Mouse (Mus musculus): Measurements from ENCODE around the gene Gm10053. TPM values are rescaled to one million over a fixed set of nuclear protein-coding genes. Genes with fewer than 3 reads are reported as not detected.

Gene Gm10053
- total RNA-seq, 1 experiment from 2014 or later: 182 TPM

DNA sequence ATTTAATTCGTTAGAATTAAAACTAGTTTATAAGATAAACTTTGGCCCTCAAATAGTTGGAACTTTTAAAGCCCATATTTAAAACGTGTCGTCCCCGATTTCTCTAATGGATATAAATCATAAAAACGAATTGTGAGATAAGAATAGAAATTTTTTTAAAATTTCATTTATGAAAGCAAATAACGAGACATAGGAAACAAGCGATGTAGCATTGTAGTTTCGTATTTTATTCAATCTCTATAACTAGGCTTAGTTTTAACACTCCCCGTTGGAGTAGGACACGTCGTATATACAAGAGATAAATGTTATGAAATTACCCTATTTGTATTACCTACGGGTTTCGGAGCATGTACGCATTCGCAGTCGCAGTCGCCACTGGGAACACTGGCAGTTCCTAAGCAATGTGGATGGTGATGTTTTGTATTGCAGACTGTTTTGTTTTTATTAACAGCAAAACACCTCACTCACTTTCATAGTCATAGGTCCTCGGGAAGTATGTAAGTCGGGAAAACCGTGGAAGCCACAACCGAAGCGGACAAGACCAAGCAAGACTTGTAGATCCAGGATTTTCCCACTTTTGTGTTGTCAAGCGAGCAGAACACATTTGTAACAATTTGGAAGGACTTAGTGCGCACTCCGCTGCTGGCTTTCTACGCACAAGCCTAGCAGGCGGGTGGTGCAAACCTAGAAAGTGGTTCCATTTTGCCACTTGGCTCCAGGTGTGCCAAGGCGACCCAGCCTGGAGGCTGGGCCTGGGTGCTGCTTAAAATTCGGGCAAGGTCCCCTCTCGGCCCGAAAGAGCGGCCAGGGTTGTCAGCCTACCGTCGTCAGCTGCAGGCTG lies 23.5 kb downstream of the Gm10053 start:
- no peak for ATAC-seq (replicated peaks; ENCODE audit: low read depth, poor library complexity, severe bottlenecking)

DNA sequence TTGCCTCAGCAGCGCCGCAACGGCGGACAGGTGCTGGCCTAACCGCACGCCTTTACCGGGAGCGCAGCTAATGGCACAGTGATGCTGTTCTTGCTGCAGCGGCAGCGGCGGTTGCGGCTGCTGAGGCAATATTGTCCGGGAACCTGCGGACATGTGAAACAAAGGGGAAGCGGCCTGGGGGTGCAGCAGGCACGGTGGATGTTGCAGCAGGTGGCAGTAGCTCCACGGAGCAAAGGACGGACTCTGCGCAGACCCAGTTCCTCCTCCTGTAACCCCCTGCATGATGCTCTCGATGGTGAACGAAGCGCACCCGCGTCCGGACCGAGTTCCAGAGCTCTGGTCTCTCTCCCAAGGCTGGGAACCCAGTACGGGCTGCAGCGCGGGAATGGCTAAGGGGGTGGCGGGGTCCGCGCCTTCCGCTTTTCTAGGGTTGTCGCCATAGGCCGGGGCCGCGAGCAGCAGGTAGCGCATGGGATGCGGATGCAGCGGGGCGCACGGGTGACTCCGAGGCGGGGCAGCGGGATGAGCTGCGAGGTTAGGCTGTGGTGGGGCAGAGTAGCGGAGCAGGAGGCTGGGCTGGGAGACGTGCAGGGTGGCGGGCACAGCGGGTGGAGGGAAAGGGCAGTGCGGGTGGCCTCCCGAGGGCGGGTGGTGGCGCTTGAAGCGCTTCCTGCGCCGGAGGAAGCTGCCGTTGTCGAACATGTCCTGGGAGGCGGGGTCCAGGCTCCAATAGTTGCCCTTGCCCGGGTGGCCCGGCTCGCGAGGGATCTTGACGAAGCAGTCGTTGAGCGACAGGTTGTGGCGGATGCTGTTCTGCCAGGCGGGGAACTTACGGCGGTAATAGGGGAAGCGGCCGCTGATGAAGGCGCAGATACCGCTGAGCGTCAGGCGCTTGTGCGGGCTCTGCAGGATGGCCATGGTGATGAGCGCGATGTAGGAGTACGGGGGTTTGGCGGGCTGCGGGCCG lies 24.4 kb downstream of the Gm10053 start:
- peak; percentile 72 for ATAC-seq (replicated peaks; ENCODE audit: low read depth, poor library complexity, severe bottlenecking)

DNA sequence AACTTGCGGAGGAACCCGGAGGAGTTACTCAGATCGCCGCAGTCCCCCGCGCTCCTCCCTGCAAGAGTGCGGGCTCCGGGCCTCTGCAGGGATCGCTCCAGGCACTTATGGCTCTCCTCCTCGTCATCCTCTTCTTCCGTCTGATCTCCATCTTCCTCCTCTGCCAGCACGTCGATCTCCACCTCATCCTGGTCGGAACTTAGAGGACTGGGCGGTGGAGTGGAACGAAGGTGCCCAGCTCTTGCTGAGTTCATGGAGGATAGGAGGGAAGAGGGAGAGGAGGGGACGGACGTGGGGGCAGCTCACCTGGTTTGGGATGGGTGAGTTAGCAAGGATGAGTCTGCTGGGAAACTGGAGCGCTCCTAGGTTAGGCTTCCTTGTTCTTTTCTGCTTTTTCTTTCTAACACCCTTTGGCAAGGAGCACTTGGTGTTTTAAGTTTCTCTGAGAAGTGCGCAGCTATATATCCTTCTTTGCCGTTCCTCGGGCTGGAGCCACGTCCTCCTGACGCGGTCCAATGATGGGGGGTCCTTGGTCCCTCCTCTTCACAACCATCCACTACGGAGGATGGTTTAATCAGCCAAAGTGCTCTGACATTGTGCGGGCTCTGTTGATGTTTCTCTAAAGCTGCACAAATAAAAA lies 25.2 kb downstream of the Gm10053 start, which contains the start of gene Foxd4:
Foxd4 (minus strand) TSS at position 617 of the 640 bp plus-strand sequence.
- no peak for ATAC-seq (replicated peaks; ENCODE audit: low read depth, poor library complexity, severe bottlenecking)

DNA sequence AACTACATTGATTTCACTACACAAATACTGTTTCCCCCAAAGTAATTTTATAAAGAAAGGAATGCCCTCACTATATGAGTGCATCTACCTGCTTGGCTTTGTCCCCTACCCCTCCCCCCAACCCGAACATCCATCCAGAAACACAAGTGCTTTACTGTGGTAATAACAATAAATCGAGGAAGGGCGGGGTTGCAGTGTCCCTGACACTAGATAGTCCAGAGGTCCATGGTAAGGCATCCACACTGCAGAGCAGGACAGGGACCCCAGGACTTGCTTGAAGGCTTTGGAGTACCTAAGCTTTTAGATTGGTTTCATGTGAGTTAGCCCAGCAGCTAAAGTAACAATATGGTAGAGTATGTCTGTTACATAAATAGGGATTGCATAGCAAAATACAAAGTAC lies 26.2 kb downstream of the Gm10053 start:
- no peak for ATAC-seq (replicated peaks; ENCODE audit: low read depth, poor library complexity, severe bottlenecking)

DNA sequence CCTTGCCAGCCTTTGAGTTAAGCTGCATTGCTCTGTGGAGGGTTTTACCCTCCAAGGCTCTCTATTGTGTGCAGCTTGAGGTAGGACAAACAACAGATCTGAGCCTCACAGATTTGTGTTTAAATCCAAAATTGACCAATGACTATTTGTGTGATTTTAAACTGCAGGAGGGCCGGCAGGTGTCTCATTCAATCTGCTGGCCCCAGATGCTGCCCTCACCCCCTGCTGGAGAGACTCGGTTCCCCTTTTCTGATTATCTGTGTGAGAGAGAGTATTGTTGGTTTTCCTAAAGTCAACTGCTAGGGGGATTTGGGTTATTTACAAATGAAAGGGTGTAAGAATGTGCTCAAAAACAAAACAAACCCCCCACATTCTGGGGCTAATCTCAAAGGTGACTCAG lies 26.8 kb downstream of the Gm10053 start:
- no peak for ATAC-seq (replicated peaks; ENCODE audit: low read depth, poor library complexity, severe bottlenecking)

DNA sequence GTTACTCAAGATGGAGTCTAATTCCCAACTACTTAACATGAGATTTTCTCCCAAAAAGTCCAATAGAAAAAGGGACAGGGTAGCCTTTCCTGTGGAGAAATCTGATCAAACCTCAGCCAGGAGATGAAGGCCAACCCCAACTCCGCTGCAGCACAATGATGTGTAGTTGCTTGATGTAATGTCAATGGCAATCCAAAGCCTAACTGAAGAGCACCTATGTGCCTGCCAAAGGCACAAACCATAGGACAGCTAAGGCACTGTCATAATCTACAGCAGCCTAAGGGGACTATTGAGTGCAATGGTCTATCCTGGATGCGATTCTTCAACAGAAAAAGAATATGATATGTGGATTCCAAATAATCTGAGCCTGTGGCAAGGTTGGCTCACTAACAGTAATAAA lies 27.3 kb downstream of the Gm10053 start:
- no peak for ATAC-seq (replicated peaks; ENCODE audit: low read depth, poor library complexity, severe bottlenecking)

DNA sequence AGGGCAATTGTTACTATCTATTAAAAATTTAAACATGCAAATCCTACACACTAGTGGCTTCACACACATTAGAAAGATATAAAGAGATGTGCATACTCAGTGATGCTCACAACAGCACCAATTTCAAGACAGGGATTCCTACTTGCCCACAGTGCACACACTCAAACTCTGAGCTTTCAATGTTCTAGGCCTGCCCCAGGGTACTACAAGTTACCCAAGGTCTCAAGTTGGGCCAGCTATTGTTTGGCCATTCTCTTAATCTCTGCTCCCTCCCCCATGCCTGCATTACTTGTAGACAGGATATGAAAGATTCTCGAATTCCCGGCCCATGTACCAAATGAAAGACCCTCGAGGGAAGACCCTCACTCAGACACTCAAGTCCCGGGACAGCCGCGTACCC lies 32.2 kb downstream of the Gm10053 start:
- ATAC-seq (replicated peaks; ENCODE audit: low read depth, poor library complexity, severe bottlenecking): no peak

DNA sequence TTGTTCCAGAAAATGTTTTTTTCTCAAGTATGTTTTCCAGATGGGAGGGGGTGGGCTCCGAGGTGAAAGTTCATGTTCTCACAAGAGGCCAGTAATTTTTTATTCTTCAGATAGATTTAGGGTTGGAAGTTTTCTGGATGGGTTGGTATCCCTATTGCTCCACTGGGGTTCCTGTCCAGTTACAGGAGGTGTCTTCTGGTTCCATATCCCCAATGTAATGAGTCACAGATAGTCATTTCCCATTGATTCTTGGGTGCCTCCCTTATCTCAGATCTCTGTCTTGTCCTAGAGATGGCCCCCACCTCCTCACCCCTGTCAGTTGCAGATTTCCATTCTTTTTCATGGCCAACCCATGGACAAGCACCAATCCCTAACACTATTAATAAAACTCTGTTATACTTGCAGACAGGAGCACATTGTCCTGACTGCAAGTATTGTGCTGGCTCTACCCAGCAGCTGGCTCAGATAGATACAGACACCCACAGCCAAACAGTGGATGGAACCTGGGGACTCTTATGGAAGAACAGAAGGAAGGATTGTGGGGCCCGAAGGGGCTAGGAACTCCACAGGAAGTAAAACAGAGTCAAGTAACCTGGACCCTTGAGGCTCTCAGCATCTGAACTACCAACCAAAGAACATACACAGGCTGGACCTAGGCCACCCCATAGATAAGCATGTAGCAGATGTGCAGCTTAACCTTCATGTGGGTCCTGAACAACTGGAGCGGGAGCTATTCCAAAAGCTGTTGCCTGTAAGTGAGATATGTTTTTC lies 33.1 kb downstream of the Gm10053 start:
- no peak for ATAC-seq (replicated peaks; ENCODE audit: low read depth, poor library complexity, severe bottlenecking)

DNA sequence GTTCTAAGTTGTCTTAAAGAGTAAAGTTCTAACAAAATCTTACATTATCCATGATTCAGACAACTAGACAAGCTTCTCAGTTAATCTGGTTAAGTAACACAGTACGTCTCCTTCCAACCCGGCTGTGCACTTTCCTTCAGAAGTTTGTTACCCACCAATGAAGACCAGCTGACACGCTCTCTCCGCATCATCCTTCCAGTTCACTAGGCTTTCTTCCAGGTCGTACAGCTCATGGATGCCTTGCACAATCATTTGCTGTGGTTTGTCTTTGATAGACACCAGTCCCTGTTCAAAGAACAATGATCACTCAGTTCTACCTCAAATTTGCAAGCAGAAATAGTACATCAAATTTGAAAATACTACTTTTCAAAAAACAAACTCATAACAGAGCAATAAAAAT lies 45.4 kb downstream of the Gm10053 start:
- no peak for ATAC-seq (replicated peaks; ENCODE audit: low read depth, poor library complexity, severe bottlenecking)

Other genes starting within 250 kb of the Gm10053 start
- gene Tmem252, start 201.7 kb upstream of the Gm10053 start, total RNA-seq (2017): not detected in 2 replicates
- not detected in 2 replicates for gene Pgm5, start 13.8 kb upstream of the Gm10053 start, total RNA-seq (2017)
- 0.18 TPM in 1 of 2 replicates, not detected in the other for gene Foxd4, start 25.5 kb downstream of the Gm10053 start, total RNA-seq (2017)
- gene Cbwd1, start 85.9 kb downstream of the Gm10053 start, total RNA-seq (2017): 28.7 and 37.4 TPM in 2 replicates
- gene Dock8, start 123.8 kb downstream of the Gm10053 start, total RNA-seq (2017): 62.0 and 73.1 TPM in 2 replicates